21 mouse cellular contexts compared by ENCODE assay signal in genomic region chr6:92570090-92570489, GRCm38 (mm10).
DNase-seq lines count a peak whose midpoint lies in the region; ATAC-seq and TF ChIP-seq lines count a peak whose summit lies in the region.
"Had no signal": no experiment of that assay in that cellular context is flagged by ENCODE, and none has a peak within 500 bp of the region (broad histone marks: within the 10 kb centered on the region; RNA-seq: fewer than 3 reads in every experiment).

No protein-coding gene starts in this region.

- WGBS in heart, embryonic 10.5 days, result 30% methylated on average over 7 of the region's 7 CpGs
- 30% methylated on average over 7 of the region's 7 CpGs for WGBS in midbrain, embryonic 13.5 days
- 51% methylated on average over 7 of the region's 7 CpGs for WGBS in midbrain, embryonic 11.5 days
- 42% methylated on average over 7 of the region's 7 CpGs for WGBS in hindbrain, embryonic 15.5 days
- WGBS in neural tube, embryonic 14.5 days, result 42% methylated on average over 7 of the region's 7 CpGs
- WGBS in kidney, adult 2 months, result 83% methylated on average over 7 of the region's 7 CpGs

- ATAC-seq in midbrain, embryonic 13.5 days, result no peak
- no peak for ATAC-seq in midbrain, embryonic 11.5 days (ENCODE audit: low FRiP score)
- no peak for ATAC-seq in hindbrain, embryonic 15.5 days (ENCODE audit: low FRiP score, low read depth)
- no peak for ATAC-seq in neural tube, embryonic 14.5 days (ENCODE audit: low read depth)
- ATAC-seq: liver, postnatal 0 days had no signal

- peaks cover 3% of the 10 kb centered on the region; the same call in 1 of the 2 replicates for H3K4me1 ChIP-seq in heart, embryonic 10.5 days
- peaks cover 13% of the 10 kb centered on the region for H3K4me1 ChIP-seq in midbrain, embryonic 13.5 days (replicated peaks)
- H3K4me1 ChIP-seq in midbrain, embryonic 11.5 days (ENCODE audit: control insufficient read depth, insufficient read depth, low read length), result 0 out of 2 replicates have a peak, but pooled peaks cover 2% of the 10 kb centered on the region
- H3K4me1 ChIP-seq in hindbrain, embryonic 15.5 days (replicated peaks), result peaks cover 21% of the 10 kb centered on the region
- peaks cover 11% of the 10 kb centered on the region for H3K4me1 ChIP-seq in neural tube, embryonic 14.5 days (ENCODE audit: control insufficient read depth, insufficient read depth, low read length)
- H3K4me1 ChIP-seq in kidney, adult 2 months (ENCODE audit: control insufficient read depth, insufficient read depth, low read length), result no peaks in the 10 kb centered on the region
- H3K4me1 ChIP-seq: embryonic facial prominence, embryonic 15.5 days; limb, embryonic 10.5 days had no signal

- H3K27me3 ChIP-seq in heart, embryonic 10.5 days (ENCODE audit: insufficient read depth, poor library complexity, severe bottlenecking), result no peaks in the 10 kb centered on the region
- H3K27me3 ChIP-seq in midbrain, embryonic 13.5 days, result no peaks in the 10 kb centered on the region
- H3K27me3 ChIP-seq in midbrain, embryonic 11.5 days (ENCODE audit: control insufficient read depth, insufficient read depth, low read length), result no peaks in the 10 kb centered on the region
- H3K27me3 ChIP-seq in hindbrain, embryonic 15.5 days, result no peaks in the 10 kb centered on the region
- H3K27me3 ChIP-seq in neural tube, embryonic 14.5 days (ENCODE audit: control insufficient read depth, insufficient read depth, low read length), result no peaks in the 10 kb centered on the region
- no peaks in the 10 kb centered on the region for H3K27me3 ChIP-seq in kidney, adult 2 months (replicated peaks; ENCODE audit: control insufficient read depth, insufficient read depth, low read length)
- H3K27me3 ChIP-seq: embryonic facial prominence, embryonic 15.5 days had no signal

- H3K9me3 ChIP-seq in heart, embryonic 10.5 days, result no peaks in the 10 kb centered on the region
- no peaks in the 10 kb centered on the region for H3K9me3 ChIP-seq in midbrain, embryonic 13.5 days
- no peaks in the 10 kb centered on the region for H3K9me3 ChIP-seq in midbrain, embryonic 11.5 days (ENCODE audit: control insufficient read depth, low read length)
- no peaks in the 10 kb centered on the region for H3K9me3 ChIP-seq in hindbrain, embryonic 15.5 days
- H3K9me3 ChIP-seq in neural tube, embryonic 14.5 days (ENCODE audit: control insufficient read depth, low read length), result no peaks in the 10 kb centered on the region
- H3K9me3 ChIP-seq: embryonic facial prominence, embryonic 15.5 days; limb, embryonic 10.5 days had no signal

- DNase-seq in heart, adult 11 months, result peak; percentile 56
- DNase-seq in heart, embryonic 10.5 days (ENCODE audit: low spot score), result no peak
- DNase-seq in midbrain, embryonic 11.5 days (ENCODE audit: low spot score, missing footprints), result no peak
- DNase-seq in kidney, adult 2 months, result no peak
- DNase-seq in ovary, postnatal 10 days (ENCODE audit: low spot score), result no peak
- DNase-seq: adrenal gland, adult 2 months; cerebellum, adult 11 months; cerebellum, postnatal 25 days; gastrocnemius, adult 2 months; heart, postnatal 4 days; kidney, adult 11 months; kidney, postnatal 14 days; liver, postnatal 0 days; lung, postnatal 10 days; right cerebral cortex, postnatal 25 days; thymus, postnatal 36 days had no signal

- H3K9ac ChIP-seq in midbrain, embryonic 13.5 days (replicated peaks), result no peak overlapping the region
- no peak overlapping the region for H3K9ac ChIP-seq in midbrain, embryonic 11.5 days (ENCODE audit: low read length)
- H3K9ac ChIP-seq in hindbrain, embryonic 15.5 days, result no peak overlapping the region
- no peak overlapping the region for H3K9ac ChIP-seq in neural tube, embryonic 14.5 days (replicated peaks; ENCODE audit: low read depth, low read length)
- H3K9ac ChIP-seq: embryonic facial prominence, embryonic 15.5 days; liver, postnatal 0 days had no signal

- no peak overlapping the region for H3K4me3 ChIP-seq in heart, embryonic 10.5 days
- no peak overlapping the region for H3K4me3 ChIP-seq in midbrain, embryonic 13.5 days (replicated peaks)
- H3K4me3 ChIP-seq in midbrain, embryonic 11.5 days (ENCODE audit: low read depth, low read length), result no peak overlapping the region
- H3K4me3 ChIP-seq in hindbrain, embryonic 15.5 days, result no peak overlapping the region
- H3K4me3 ChIP-seq in neural tube, embryonic 14.5 days (ENCODE audit: low read depth, low read length), result no peak overlapping the region
- H3K4me3 ChIP-seq in kidney, adult 2 months (ENCODE audit: insufficient read depth, low read depth, low read length), result no peak overlapping the region
- H3K4me3 ChIP-seq: embryonic facial prominence, embryonic 15.5 days; gastrocnemius, adult 2 months; limb, embryonic 10.5 days had no signal

- H3K27ac ChIP-seq in heart, embryonic 10.5 days, result no peak overlapping the region
- H3K27ac ChIP-seq in midbrain, embryonic 13.5 days, result peak overlapping the region; percentile 9
- H3K27ac ChIP-seq in midbrain, embryonic 11.5 days (ENCODE audit: low read depth, low read length), result no peak overlapping the region
- peak overlapping the region; percentile 63 for H3K27ac ChIP-seq in hindbrain, embryonic 15.5 days (replicated peaks)
- H3K27ac ChIP-seq in neural tube, embryonic 14.5 days (ENCODE audit: low read depth, low read length), result peak overlapping the region; percentile 41; the same call in 1 of the 2 replicates
- H3K27ac ChIP-seq in kidney, adult 2 months (ENCODE audit: insufficient read depth, low read depth, low read length), result no peak overlapping the region
- H3K27ac ChIP-seq: embryonic facial prominence, embryonic 15.5 days; gastrocnemius, adult 2 months; limb, embryonic 10.5 days had no signal

- no peak for TF ChIP-seq POLR2A in kidney, adult 2 months (IDR thresholded peaks at IDR 0.05; ENCODE audit: low read depth, low read length)

- no peaks in the 10 kb centered on the region for H3K36me3 ChIP-seq in heart, embryonic 10.5 days
- no peaks in the 10 kb centered on the region for H3K36me3 ChIP-seq in midbrain, embryonic 13.5 days
- H3K36me3 ChIP-seq in midbrain, embryonic 11.5 days (ENCODE audit: control insufficient read depth, insufficient read depth, low read length), result no peaks in the 10 kb centered on the region
- no peaks in the 10 kb centered on the region for H3K36me3 ChIP-seq in hindbrain, embryonic 15.5 days
- no peaks in the 10 kb centered on the region for H3K36me3 ChIP-seq in neural tube, embryonic 14.5 days (ENCODE audit: control insufficient read depth, insufficient read depth, low read length)
- H3K36me3 ChIP-seq in kidney, adult 2 months (ENCODE audit: control insufficient read depth, insufficient read depth, low read length), result no peaks in the 10 kb centered on the region
- H3K36me3 ChIP-seq: embryonic facial prominence, embryonic 15.5 days; limb, embryonic 10.5 days had no signal

- TF ChIP-seq CTCF in kidney, adult 2 months (conservative IDR thresholded peaks at IDR 0.05; ENCODE audit: insufficient read depth, insufficient read length, low read depth, low read length), result no peak

- H3K4me2 ChIP-seq in midbrain, embryonic 13.5 days (replicated peaks), result no peak overlapping the region
- no peak overlapping the region for H3K4me2 ChIP-seq in midbrain, embryonic 11.5 days
- no peak overlapping the region for H3K4me2 ChIP-seq in hindbrain, embryonic 15.5 days
- no peak overlapping the region for H3K4me2 ChIP-seq in neural tube, embryonic 14.5 days (ENCODE audit: low read depth, low read length)
- H3K4me2 ChIP-seq: embryonic facial prominence, embryonic 15.5 days had no signal

Comparison
In these comparisons a context has a peak if more than half of its experiments do, and no peak if none do; other contexts are left out.
1. H3K27ac ChIP-seq: peak in midbrain, embryonic 13.5 days (single experiment), hindbrain, embryonic 15.5 days (single experiment) and neural tube, embryonic 14.5 days (single experiment); none in heart, embryonic 10.5 days (single experiment), midbrain, embryonic 11.5 days (single experiment) and kidney, adult 2 months (single experiment).